Mouse (Mus musculus) bone marrow, adult 2 months (tissue): ENCODE measurements around the gene Agbl4.

ENCODE experiments used
- CTCF ChIP-seq: fragments of 200-500 bp; IDR thresholded peaks from 2 replicates; pipeline ENCODE4 v1.5.1; 2011; ENCODE audit warnings: low read length, control low read depth; ENCODE audit not compliant: control insufficient read depth, insufficient read depth
- POLR2A ChIP-seq: fragments of 200-500 bp; IDR thresholded peaks from 2 replicates; pipeline ENCODE4 v1.6.1; 2011; ENCODE audit warnings: low read depth, mild to moderate bottlenecking, control low read depth, low read length, borderline replicate concordance; ENCODE audit not compliant: control insufficient read depth

DNA sequence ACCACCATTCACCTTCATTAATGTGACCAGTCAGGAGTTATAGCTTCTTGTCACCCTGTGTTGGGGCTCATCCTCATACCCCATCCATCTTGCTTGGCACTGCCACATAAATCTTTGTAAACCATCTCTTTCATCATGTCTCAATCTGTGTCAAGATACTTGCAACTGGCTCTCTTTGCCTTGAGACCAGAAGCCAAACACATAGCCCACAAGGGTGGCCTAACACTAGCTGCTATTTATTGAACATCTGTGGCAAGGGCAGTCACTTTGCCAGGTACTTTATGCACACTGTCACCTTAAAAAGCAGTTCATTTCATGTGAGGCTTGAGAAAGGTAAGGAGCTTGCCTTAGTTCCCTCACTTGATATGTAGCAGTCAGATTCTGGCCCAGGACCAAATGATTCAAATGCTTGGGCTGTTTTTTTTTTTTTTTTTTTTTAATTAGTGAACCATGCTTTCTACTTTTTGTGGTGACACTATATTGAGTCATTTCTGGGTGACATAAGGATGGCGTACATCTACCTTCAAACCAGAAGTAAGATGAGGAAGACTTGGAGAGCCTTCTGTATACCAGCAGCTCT is 1027.0 kb downstream of the Agbl4 start:
- TF ChIP-seq CTCF (no peak), POLR2A (no peak)
